Mouse (Mus musculus) stomach, postnatal 0 days (tissue): ENCODE results near the gene Bpifb5.
"Not testable (repeated sequence)": the region's sequence is repeated elsewhere in the genome, so short reads cannot be mapped to it uniquely, and the experiment has no call there.

ENCODE experiments used
- CTCF ChIP-seq: IDR thresholded peaks from 2 replicates; pipeline ENCODE4 v1.5.1; 2016; ENCODE audit warnings: antibody characterized with exemption, low read depth, mild to moderate bottlenecking, moderate library complexity
- EP300 ChIP-seq: optimal IDR thresholded peaks from 2 replicates; pipeline ENCODE3; 2016; ENCODE audit warnings: antibody characterized with exemption

DNA sequence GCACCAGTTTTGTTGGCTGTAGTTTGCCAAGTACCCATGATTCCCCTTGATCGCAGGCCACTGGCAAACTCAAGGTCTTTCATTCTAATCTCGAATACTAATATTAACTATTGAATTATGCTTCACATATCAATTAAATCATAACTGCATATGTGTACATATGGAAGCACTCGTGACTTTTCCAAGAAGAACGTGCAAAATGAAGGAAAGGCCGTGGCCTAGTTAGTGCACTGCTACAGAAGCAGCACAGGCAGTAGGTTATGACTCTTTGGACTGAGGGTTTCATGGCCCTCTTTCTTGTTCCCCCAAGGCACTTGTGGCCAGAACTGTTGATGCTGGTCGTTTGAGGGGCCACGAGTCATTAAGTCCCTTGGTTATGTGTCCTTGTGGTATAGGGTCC lies 41.6 kb upstream of the Bpifb5 start:
- not testable (repeated sequence) for TF ChIP-seq CTCF, EP300
